Mouse (Mus musculus): Measurements from ENCODE around the gene 4930404H24Rik. TPM values are rescaled to one million over a fixed set of nuclear protein-coding genes. Genes with fewer than 3 reads are reported as not detected.

The 4930404H24Rik gene
- polyA plus RNA-seq, 1 experiment from 2014 or later: not detected

GRCm38 (mm10) chr2:153509211-153510029 is 16.8 kb downstream of the 4930404H24Rik start:
- no peaks in the 10 kb centered on the region for H3K36me3 ChIP-seq (ENCODE audit: control insufficient read depth, insufficient read depth, low read length)
- no peaks in the 10 kb centered on the region for H3K27me3 ChIP-seq (replicated peaks; ENCODE audit: control insufficient read depth, insufficient read depth, low read length)
- 0 out of 2 replicates have a peak overlapping the region, but pooled peaks have one; percentile 5 for H3K9ac ChIP-seq (ENCODE audit: low read depth, low read length)
- DNase-seq (ENCODE audit: low spot score) (peak; percentile 67), ATAC-seq (ENCODE audit: low read depth) (peak; percentile 81)
- no peak overlapping the region for H3K27ac ChIP-seq (replicated peaks; ENCODE audit: low read depth, low read length)
- no peaks in the 10 kb centered on the region for H3K9me3 ChIP-seq (ENCODE audit: control insufficient read depth, low read length)
- WGBS: 19% methylated on average over 11 of the region's 18 CpGs
- no peaks in the 10 kb centered on the region for H3K4me1 ChIP-seq (ENCODE audit: control insufficient read depth, insufficient read depth, low read length)
- H3K4me2 ChIP-seq (ENCODE audit: low read depth, low read length): no peak overlapping the region
- no peak overlapping the region for H3K4me3 ChIP-seq (ENCODE audit: low read depth, low read length)

- no peaks in the 10 kb centered on the region for H3K4me1 ChIP-seq (ENCODE audit: control insufficient read depth, insufficient read depth, low read length)
- no peaks in the 10 kb centered on the region for H3K9me3 ChIP-seq (ENCODE audit: control insufficient read depth, low read length)
- DNase-seq (ENCODE audit: low spot score) (no peak), ATAC-seq (ENCODE audit: low read depth) (no peak)
- H3K36me3 ChIP-seq (ENCODE audit: control insufficient read depth, insufficient read depth, low read length): no peaks in the 10 kb centered on the region
- H3K4me3 ChIP-seq (ENCODE audit: low read depth, low read length): no peak overlapping the region
- H3K27me3 ChIP-seq (replicated peaks; ENCODE audit: control insufficient read depth, insufficient read depth, low read length): no peaks in the 10 kb centered on the region
- no peak overlapping the region for H3K9ac ChIP-seq (ENCODE audit: low read depth, low read length)
- H3K27ac ChIP-seq (replicated peaks; ENCODE audit: low read depth, low read length): no peak overlapping the region
- H3K4me2 ChIP-seq (ENCODE audit: low read depth, low read length): no peak overlapping the region
- 88% methylated on average over 8 of the region's 8 CpGs for WGBS
These were observed 17.5 kb downstream of the 4930404H24Rik start for GRCm38 (mm10) chr2:153510136-153510535.

GRCm38 (mm10) chr2:153511562-153511961 is 19.0 kb downstream of the 4930404H24Rik start:
- DNase-seq (ENCODE audit: low spot score): peak; percentile 16
- Histone ChIP-seq H3K27me3 (replicated peaks; ENCODE audit: control insufficient read depth, insufficient read depth, low read length) (no peaks in the 10 kb centered on the region), H3K27ac (replicated peaks; ENCODE audit: low read depth, low read length) (no peak overlapping the region), H3K4me1 (ENCODE audit: control insufficient read depth, insufficient read depth, low read length) (no peaks in the 10 kb centered on the region), H3K9me3 (ENCODE audit: control insufficient read depth, low read length) (no peaks in the 10 kb centered on the region), H3K36me3 (ENCODE audit: control insufficient read depth, insufficient read depth, low read length) (no peaks in the 10 kb centered on the region), H3K4me3 (ENCODE audit: low read depth, low read length) (no peak overlapping the region), H3K4me2 (ENCODE audit: low read depth, low read length) (no peak overlapping the region), H3K9ac (ENCODE audit: low read depth, low read length) (no peak overlapping the region)
- WGBS: 60% methylated on average over 6 of the region's 6 CpGs
- no peak for ATAC-seq (ENCODE audit: low read depth)

DNA sequence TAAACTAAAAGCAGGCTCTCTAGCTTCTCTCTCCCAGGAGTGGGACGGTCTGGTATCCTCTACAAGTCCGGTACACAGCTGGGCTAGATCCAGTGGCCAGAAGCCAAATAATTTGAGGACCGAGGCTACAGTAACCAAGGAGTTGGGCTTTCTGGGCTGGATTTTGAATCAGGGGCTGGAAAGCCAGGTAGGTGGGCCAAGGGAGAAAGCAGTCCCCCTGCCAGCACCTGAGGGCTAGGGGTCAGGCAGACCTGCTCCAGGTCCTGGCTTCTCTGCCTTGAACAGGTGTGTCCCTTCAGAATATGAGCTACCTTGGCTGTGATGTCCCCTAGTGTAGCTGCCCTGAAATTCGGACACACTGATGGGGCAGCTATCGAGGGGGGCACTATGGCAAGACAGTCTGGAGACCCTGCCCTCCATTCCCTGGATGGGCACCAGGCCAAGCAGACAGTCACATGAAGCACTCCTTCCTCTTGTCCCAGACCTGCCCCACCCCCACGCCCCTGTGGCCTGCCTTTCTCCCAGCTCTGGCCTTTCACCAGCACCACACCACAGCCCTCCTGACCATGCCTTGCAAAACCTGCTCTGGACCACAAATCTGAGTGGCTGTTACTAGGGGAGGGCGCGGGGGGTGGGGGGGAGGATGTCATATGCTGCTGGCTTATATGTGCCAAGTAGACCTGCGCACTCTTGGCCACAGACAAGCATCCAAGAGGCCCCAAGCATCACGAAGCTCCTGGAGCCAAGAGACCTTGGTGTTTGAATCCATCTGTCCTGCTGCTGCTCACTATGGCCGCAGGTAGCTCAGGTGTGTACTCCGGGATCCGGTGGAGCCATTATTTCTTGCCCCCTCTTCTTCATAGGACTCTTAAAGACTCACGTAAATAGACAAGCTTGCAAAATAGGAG is 20.1 kb downstream of the 4930404H24Rik start:
- DNase-seq (ENCODE audit: low spot score): no peak

DNA sequence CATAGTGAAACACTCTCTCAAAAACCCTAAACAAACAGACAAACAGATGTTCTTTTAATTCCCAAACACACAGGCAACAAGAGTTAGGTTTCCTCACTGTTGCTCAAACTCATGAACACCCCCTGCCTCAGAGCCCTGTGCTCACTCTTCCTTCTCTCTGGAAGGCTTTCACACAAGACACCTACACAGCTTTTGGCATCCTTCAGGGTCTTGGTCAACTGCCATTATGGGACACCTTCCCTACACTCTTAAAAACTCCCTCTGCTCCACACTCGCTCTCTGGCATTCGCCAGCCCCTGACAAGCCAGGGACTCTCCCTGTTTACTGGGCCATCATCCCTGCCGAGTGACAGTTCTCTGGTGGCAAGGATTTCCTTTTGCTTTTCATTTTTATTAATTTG is 21.4 kb downstream of the 4930404H24Rik start:
- no peak overlapping the region for H3K4me3 ChIP-seq (ENCODE audit: low read depth, low read length)
- no peaks in the 10 kb centered on the region for H3K27me3 ChIP-seq (replicated peaks; ENCODE audit: control insufficient read depth, insufficient read depth, low read length)
- no peaks in the 10 kb centered on the region for H3K36me3 ChIP-seq (ENCODE audit: control insufficient read depth, insufficient read depth, low read length)
- WGBS: 89% methylated on average over 3 of the region's 3 CpGs
- no peak overlapping the region for H3K27ac ChIP-seq (replicated peaks; ENCODE audit: low read depth, low read length)
- ATAC-seq (ENCODE audit: low read depth) (no peak), DNase-seq (ENCODE audit: low spot score) (no peak)
- H3K4me1 ChIP-seq (ENCODE audit: control insufficient read depth, insufficient read depth, low read length): no peaks in the 10 kb centered on the region
- no peak overlapping the region for H3K4me2 ChIP-seq (ENCODE audit: low read depth, low read length)
- H3K9ac ChIP-seq (ENCODE audit: low read depth, low read length): no peak overlapping the region
- no peaks in the 10 kb centered on the region for H3K9me3 ChIP-seq (ENCODE audit: control insufficient read depth, low read length)

More for the DNA sequence above, 20.1 kb downstream of the 4930404H24Rik start:
- Histone ChIP-seq H3K4me2 (ENCODE audit: low read depth, low read length) (no peak overlapping the region), H3K4me3 (ENCODE audit: low read depth, low read length) (no peak overlapping the region), H3K9me3 (ENCODE audit: control insufficient read depth, low read length) (no peaks in the 10 kb centered on the region), H3K4me1 (ENCODE audit: control insufficient read depth, insufficient read depth, low read length) (no peaks in the 10 kb centered on the region), H3K27me3 (replicated peaks; ENCODE audit: control insufficient read depth, insufficient read depth, low read length) (no peaks in the 10 kb centered on the region), H3K36me3 (ENCODE audit: control insufficient read depth, insufficient read depth, low read length) (no peaks in the 10 kb centered on the region), H3K9ac (ENCODE audit: low read depth, low read length) (no peak overlapping the region), H3K27ac (replicated peaks; ENCODE audit: low read depth, low read length) (no peak overlapping the region)
- ATAC-seq (ENCODE audit: low read depth): no peak
- WGBS: 79% methylated on average over 14 of the region's 14 CpGs

GRCm38 (mm10) chr2:153514497-153515380 is 22.1 kb downstream of the 4930404H24Rik start:
- WGBS: 74% methylated on average over 14 of the region's 14 CpGs
- DNase-seq (ENCODE audit: low spot score) (no peak), ATAC-seq (ENCODE audit: low read depth) (no peak; the same call in 1 of the 2 replicates)
- Histone ChIP-seq H3K4me2 (ENCODE audit: low read depth, low read length) (no peak overlapping the region), H3K9ac (ENCODE audit: low read depth, low read length) (no peak overlapping the region), H3K27ac (replicated peaks; ENCODE audit: low read depth, low read length) (no peak overlapping the region), H3K4me3 (ENCODE audit: low read depth, low read length) (no peak overlapping the region), H3K4me1 (ENCODE audit: control insufficient read depth, insufficient read depth, low read length) (no peaks in the 10 kb centered on the region), H3K9me3 (ENCODE audit: control insufficient read depth, low read length) (no peaks in the 10 kb centered on the region), H3K27me3 (replicated peaks; ENCODE audit: control insufficient read depth, insufficient read depth, low read length) (no peaks in the 10 kb centered on the region), H3K36me3 (ENCODE audit: control insufficient read depth, insufficient read depth, low read length) (no peaks in the 10 kb centered on the region)

DNA sequence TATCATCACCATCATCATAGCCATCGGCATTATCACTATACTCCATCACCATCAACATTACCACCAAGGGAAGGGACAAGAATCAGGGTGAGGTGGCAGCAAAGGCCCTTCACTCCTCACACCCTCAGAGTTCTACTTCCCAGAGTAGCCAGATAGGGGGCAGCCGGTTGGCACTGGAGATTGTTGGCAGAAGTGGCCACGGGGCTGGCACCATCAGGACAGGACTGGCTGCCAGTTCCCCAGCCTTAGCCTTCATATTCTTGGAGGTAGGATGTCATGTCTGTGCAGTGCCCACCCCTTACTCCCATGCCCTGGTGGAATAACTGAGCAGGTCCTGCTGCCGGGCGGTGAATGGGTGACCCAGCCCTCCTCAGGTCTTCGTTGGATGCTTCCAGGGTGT is 23.0 kb downstream of the 4930404H24Rik start:
- H3K27me3 ChIP-seq (replicated peaks; ENCODE audit: control insufficient read depth, insufficient read depth, low read length): no peaks in the 10 kb centered on the region
- ATAC-seq (ENCODE audit: low read depth) (no peak), DNase-seq (ENCODE audit: low spot score) (no peak)
- H3K36me3 ChIP-seq (ENCODE audit: control insufficient read depth, insufficient read depth, low read length): no peaks in the 10 kb centered on the region
- no peak overlapping the region for H3K4me3 ChIP-seq (ENCODE audit: low read depth, low read length)
- H3K27ac ChIP-seq (replicated peaks; ENCODE audit: low read depth, low read length): no peak overlapping the region
- no peak overlapping the region for H3K4me2 ChIP-seq (ENCODE audit: low read depth, low read length)
- H3K4me1 ChIP-seq (ENCODE audit: control insufficient read depth, insufficient read depth, low read length): no peaks in the 10 kb centered on the region
- 77% methylated on average over 6 of the region's 6 CpGs for WGBS
- no peak overlapping the region for H3K9ac ChIP-seq (ENCODE audit: low read depth, low read length)
- H3K9me3 ChIP-seq (ENCODE audit: control insufficient read depth, low read length): no peaks in the 10 kb centered on the region

GRCm38 (mm10) chr2:153516961-153517360 is 24.4 kb downstream of the 4930404H24Rik start:
- ATAC-seq (ENCODE audit: low read depth) (no peak), DNase-seq (ENCODE audit: low spot score) (no peak)
- WGBS: 52% methylated on average over 4 of the region's 4 CpGs
- no peaks in the 10 kb centered on the region for H3K27me3 ChIP-seq (replicated peaks; ENCODE audit: control insufficient read depth, insufficient read depth, low read length)
- no peaks in the 10 kb centered on the region for H3K36me3 ChIP-seq (ENCODE audit: control insufficient read depth, insufficient read depth, low read length)
- H3K4me1 ChIP-seq (ENCODE audit: control insufficient read depth, insufficient read depth, low read length): 0 out of 2 replicates have a peak, but pooled peaks cover under 1% of the 10 kb centered on the region
- H3K9ac ChIP-seq (ENCODE audit: low read depth, low read length): no peak overlapping the region
- H3K9me3 ChIP-seq (ENCODE audit: control insufficient read depth, low read length): no peaks in the 10 kb centered on the region
- no peak overlapping the region for H3K4me3 ChIP-seq (ENCODE audit: low read depth, low read length)
- no peak overlapping the region for H3K27ac ChIP-seq (replicated peaks; ENCODE audit: low read depth, low read length)
- H3K4me2 ChIP-seq (ENCODE audit: low read depth, low read length): no peak overlapping the region

All from embryonic facial prominence, embryonic 14.5 days (tissue).